Mouse (Mus musculus) yolk sac, embryonic 10.5 days (tissue): ENCODE data around the gene Atl2.

Source experiments
- DNase-seq: peaks from one replicate; pipeline ENCODE4 v3.0.0-alpha.2; 2017; ENCODE audit warnings: low spot score

The Atl2 gene

GRCm38 (mm10) chr17:79897666-79898065 lies 1.7 kb upstream of the Atl2 start:
- DNase-seq: no peak

GRCm38 (mm10) chr17:79894971-79895882 lies 696 bp downstream of the Atl2 start:
- DNase-seq: peak; percentile 79

- DNase-seq: no peak
These were observed 1.9 kb downstream of the Atl2 start for GRCm38 (mm10) chr17:79894054-79894453.

DNA sequence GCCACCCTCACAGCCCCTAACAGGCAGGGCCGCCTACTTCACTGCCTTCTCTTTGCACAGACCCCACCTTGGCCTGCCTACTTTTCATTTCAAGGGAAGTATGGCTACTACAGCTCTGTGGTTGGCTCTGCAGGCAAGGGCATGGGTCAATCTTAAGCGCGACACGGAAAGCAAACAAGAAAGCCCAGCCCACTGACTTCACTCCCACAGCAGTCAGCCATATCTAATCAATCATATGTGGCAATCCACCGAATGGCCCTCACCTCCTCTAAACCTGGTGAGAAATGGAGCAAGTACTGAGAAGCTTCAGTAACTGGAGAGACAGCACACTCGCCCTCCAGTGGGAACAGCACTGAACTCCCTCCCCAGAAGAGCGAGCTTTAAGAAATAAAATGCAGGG lies 4.0 kb downstream of the Atl2 start:
- peak; percentile 70 for DNase-seq

GRCm38 (mm10) chr17:79887926-79888325 lies 8.0 kb downstream of the Atl2 start:
- DNase-seq: no peak

GRCm38 (mm10) chr17:79883198-79883597 lies 12.7 kb downstream of the Atl2 start:
- no peak for DNase-seq

GRCm38 (mm10) chr17:79865027-79865426 lies 30.9 kb downstream of the Atl2 start:
- DNase-seq: no peak

DNA sequence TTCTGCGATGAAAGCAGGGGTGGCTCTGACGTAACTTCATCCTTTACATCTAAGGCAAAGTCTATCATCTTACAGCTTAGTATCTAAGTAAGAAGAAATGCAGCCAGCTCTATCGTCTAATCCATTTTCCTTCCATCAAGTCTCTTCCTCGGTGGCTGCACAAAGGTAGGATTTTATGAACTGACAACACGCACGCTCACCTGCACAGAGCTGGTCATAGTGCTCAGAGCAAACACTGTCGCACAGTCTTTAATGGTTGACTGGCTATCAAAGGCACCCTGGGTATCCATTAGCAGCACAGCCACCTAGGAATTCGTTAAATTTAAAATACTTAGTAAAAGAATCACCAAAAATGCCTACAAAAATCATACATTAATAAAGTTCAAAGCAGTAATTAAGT lies 31.4 kb downstream of the Atl2 start:
- DNase-seq: no peak

- no peak for DNase-seq
These were observed 33.9 kb downstream of the Atl2 start for GRCm38 (mm10) chr17:79862038-79862437.

DNA sequence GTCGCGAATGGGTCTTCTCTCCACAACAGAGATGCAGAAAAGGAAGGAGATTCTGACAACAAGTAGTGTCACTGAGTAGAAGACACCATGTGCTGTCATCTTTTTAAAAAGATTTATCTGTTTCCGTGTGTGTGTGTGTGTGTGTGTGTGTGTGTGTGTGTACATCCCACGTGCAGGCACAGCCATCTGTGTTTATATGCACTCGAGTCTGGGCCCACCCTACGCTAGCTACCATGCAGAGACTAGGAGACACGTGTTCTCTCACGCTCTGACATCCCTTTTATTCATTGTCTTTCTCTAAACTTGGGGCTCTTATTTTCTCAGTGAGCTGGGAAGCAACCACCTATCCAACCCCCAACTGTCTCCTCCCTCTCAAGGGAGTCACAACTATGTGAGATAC lies 40.4 kb downstream of the Atl2 start:
- DNase-seq: no peak

- DNase-seq: no peak
These were observed 47.5 kb downstream of the Atl2 start for GRCm38 (mm10) chr17:79848385-79848784.

GRCm38 (mm10) chr17:79846182-79846581 lies 49.7 kb downstream of the Atl2 start:
- DNase-seq: no peak

- no peak for DNase-seq
These were observed 50.2 kb downstream of the Atl2 start for GRCm38 (mm10) chr17:79845695-79846094.

GRCm38 (mm10) chr17:79840254-79841238 lies 55.4 kb downstream of the Atl2 start:
- DNase-seq: peak; percentile 55

DNA sequence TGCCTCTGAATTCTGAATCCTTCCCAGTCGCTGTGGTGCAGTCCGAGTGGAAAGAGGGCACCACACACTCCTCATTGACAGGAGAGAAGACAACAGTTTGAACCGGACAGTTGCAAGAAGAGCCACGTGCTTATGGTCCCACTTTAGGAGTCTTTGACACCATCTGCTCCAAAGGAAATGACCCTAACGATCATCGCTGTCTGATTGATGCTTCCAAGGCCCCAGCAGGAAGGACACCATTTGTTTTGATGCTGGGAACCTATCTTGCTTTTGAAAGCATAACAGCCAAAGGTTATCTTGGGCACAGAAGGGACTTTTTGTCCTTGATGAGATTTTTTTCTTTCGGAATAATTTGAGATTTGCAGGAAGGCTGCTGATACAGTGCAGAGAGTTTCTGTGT lies 58.9 kb downstream of the Atl2 start:
- no peak for DNase-seq

GRCm38 (mm10) chr17:79835714-79836373 lies 60.1 kb downstream of the Atl2 start:
- no peak for DNase-seq

GRCm38 (mm10) chr17:79832284-79832683 lies 63.6 kb downstream of the Atl2 start:
- no peak for DNase-seq

GRCm38 (mm10) chr17:79826482-79827034 lies 69.4 kb downstream of the Atl2 start:
- DNase-seq: no peak

GRCm38 (mm10) chr17:79825241-79826030 lies 70.5 kb downstream of the Atl2 start:
- no peak for DNase-seq

GRCm38 (mm10) chr17:79824406-79824805 lies 71.5 kb downstream of the Atl2 start:
- DNase-seq: no peak

DNA sequence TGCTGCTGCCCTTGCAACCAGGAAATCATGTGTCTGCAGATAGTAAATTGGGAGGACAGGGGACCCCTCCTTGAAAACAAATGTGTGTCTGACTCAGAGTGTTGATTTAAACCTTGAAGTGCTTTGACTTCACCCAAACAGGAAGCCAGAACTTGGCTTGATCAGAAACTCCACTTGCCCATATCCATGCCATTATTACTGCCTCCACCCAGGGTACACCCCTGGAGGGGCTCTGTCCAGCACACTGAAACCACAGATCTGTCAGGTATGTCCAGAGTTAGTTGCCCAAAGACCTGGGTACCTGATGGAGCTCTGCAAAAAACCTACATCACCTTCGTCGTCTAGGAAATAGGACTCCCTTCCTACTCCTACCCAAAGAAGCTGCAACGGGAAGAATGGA lies 77.0 kb downstream of the Atl2 start:
- no peak for DNase-seq
